Mouse (Mus musculus) embryonic facial prominence, embryonic 10.5 days (tissue): ENCODE results near the gene Rbm14. TPM values are rescaled to one million over a fixed set of nuclear protein-coding genes. Genes with fewer than 3 reads are reported as not detected.
"Not testable (repeated sequence)": the region's sequence is repeated elsewhere in the genome, so short reads cannot be mapped to it uniquely, and the experiment has no call there.

Experiments
- DNase-seq: peaks from one replicate; pipeline ENCODE4 v3.0.0-alpha.2; 2017; ENCODE audit warnings: low spot score
- H3K27ac ChIP-seq: fragments of 300-500 bp; sonication (generic); replicated peaks from 2 replicates; pipeline ENCODE4 v1.5.1; 2016; ENCODE audit warnings: mild to moderate bottlenecking
- H3K27me3 ChIP-seq: fragments of 300-500 bp; sonication (generic); replicated peaks from 2 replicates; pipeline ENCODE4 v1.6.1; 2016; ENCODE audit warnings: low read depth, mild to moderate bottlenecking; ENCODE audit not compliant: poor library complexity, severe bottlenecking
- H3K36me3 ChIP-seq: fragments of 300-500 bp; sonication (generic); replicated peaks from 2 replicates; pipeline ENCODE4 v1.6.1; 2016; ENCODE audit warnings: mild to moderate bottlenecking, moderate library complexity
- H3K4me1 ChIP-seq: fragments of 300-500 bp; sonication (generic); 2 replicates; pipeline ENCODE4 v1.6.1; 2016
- H3K4me3 ChIP-seq: fragments of 300-500 bp; sonication (generic); 2 replicates; pipeline ENCODE4 v1.5.1; 2016; ENCODE audit warnings: mild to moderate bottlenecking, moderate library complexity
- H3K9me3 ChIP-seq: fragments of 300-500 bp; sonication (generic); 2 replicates; pipeline ENCODE4 v1.6.1; 2016; ENCODE audit warnings: mild to moderate bottlenecking
- WGBS: fragments of 180-500 bp; shearing (Covaris S2); methylation state at CpG from one replicate; pipeline ENCODE4 v1.1.7; 2016; 5-methylcytosine and 5-hydroxymethylcytosine counted together
- polyA plus RNA-seq: library from polyadenylated mRNA; unstranded; fragments of >200 nt; fragmentation: Nextera tagmentation; extraction: Ambion mirVana; gene quantifications from 2 replicates; pipeline ENCODE4 v1.2.1, GENCODE M21; 2016

The Rbm14 gene
- polyA plus RNA-seq, 1 experiment from 2014 or later = 134 TPM

- H3K27me3 ChIP-seq = peaks cover 32% of the 10 kb centered on the region
- peak overlapping the region; percentile 83 for H3K27ac ChIP-seq
- peaks cover 6% of the 10 kb centered on the region; the same call in 1 of the 2 replicates for H3K36me3 ChIP-seq
- H3K4me3 ChIP-seq = peak overlapping the region; percentile 76
- no peaks in the 10 kb centered on the region for H3K9me3 ChIP-seq
- DNase-seq = no peak
- peaks cover 21% of the 10 kb centered on the region for H3K4me1 ChIP-seq
- 36% methylated on average over 10 of the region's 10 CpGs for WGBS
Observed at GRCm38 (mm10) chr19:4838526-4839140, 27.2 kb upstream of the Rbm14 start.

GRCm38 (mm10) chr19:4837049-4837448 lies 25.6 kb upstream of the Rbm14 start:
- no peak for DNase-seq
- WGBS = 91% methylated on average over 6 of the region's 6 CpGs

DNA sequence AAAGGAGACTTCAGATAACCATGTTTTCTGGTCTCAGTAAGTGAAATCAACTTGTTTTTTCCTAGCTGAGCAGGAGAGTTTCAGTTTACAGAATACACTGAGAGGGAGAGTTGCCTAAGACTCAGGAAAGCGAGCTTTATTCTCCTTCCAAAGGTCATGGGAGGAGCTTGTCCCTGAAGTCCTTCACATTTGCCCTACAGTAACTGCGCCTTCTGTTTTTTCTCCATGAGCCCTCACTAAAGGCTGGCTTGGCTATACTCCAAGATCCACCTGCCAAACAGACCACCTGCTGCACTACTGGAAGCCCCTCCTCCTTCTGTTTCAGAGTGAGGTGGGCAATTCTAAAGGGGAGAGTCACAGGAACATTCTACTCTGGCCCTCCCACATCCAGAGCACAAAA lies 24.7 kb upstream of the Rbm14 start:
- H3K9me3 ChIP-seq = no peaks in the 10 kb centered on the region
- H3K27me3 ChIP-seq = peaks cover 17% of the 10 kb centered on the region
- DNase-seq = no peak
- H3K27ac ChIP-seq = no peak overlapping the region
- WGBS = 82% methylated on average over 2 of the region's 2 CpGs
- peaks cover 17% of the 10 kb centered on the region for H3K36me3 ChIP-seq
- H3K4me3 ChIP-seq = no peak overlapping the region
- H3K4me1 ChIP-seq = peaks cover 32% of the 10 kb centered on the region

More at GRCm38 (mm10) chr19:4837049-4837448, 25.6 kb upstream of the Rbm14 start:
- peaks cover 32% of the 10 kb centered on the region for H3K4me1 ChIP-seq
- H3K36me3 ChIP-seq = peaks cover 17% of the 10 kb centered on the region
- H3K27me3 ChIP-seq = peaks cover 26% of the 10 kb centered on the region
- H3K9me3 ChIP-seq = no peaks in the 10 kb centered on the region
- H3K4me3 ChIP-seq = no peak overlapping the region
- H3K27ac ChIP-seq = no peak overlapping the region

- Histone ChIP-seq H3K36me3 (peaks cover 24% of the 10 kb centered on the region), H3K4me1 (peaks cover 24% of the 10 kb centered on the region), H3K27me3 (no peaks in the 10 kb centered on the region), H3K4me3 (no peak overlapping the region), H3K27ac (no peak overlapping the region), H3K9me3 (no peaks in the 10 kb centered on the region)
- DNase-seq = no peak
- 86% methylated on average over 8 of the region's 8 CpGs for whole genome bisulfite sequencing
Observed at GRCm38 (mm10) chr19:4833977-4834376, 22.5 kb upstream of the Rbm14 start.

DNA sequence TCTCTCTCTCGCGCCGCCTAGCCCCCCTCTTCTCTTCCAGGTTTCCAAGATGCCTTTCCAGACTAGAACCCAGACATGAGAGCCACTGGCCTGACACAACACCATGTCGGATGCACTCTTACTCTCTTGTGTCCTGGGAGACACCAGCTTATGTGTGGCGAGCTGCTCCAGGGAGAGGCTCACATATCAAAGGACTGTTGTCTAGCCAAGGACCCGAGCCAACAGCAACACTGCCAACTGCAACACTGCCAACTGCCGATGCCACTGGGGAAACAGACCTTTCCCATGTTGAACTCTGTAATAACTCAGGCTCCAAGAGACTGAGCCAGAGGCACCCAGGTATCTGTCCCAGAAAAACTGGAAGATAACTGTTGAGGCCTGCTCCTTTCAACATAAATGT lies 17.7 kb upstream of the Rbm14 start:
- Histone ChIP-seq H3K36me3 (peaks cover 48% of the 10 kb centered on the region), H3K4me1 (peaks cover 19% of the 10 kb centered on the region), H3K27me3 (no peaks in the 10 kb centered on the region), H3K9me3 (no peaks in the 10 kb centered on the region), H3K4me3 (no peak overlapping the region), H3K27ac (no peak overlapping the region)
- no peak for DNase-seq
- WGBS = 71% methylated on average over 7 of the region's 7 CpGs

- no peak for DNase-seq
- Histone ChIP-seq H3K27me3 (no peaks in the 10 kb centered on the region), H3K4me3 (no peak overlapping the region), H3K36me3 (peaks cover 48% of the 10 kb centered on the region), H3K4me1 (peaks cover 19% of the 10 kb centered on the region), H3K9me3 (no peaks in the 10 kb centered on the region), H3K27ac (no peak overlapping the region; the same call in 1 of the 2 replicates)
- 52% methylated on average over 16 of the region's 16 CpGs for WGBS
Observed at GRCm38 (mm10) chr19:4828444-4829114, 17.1 kb upstream of the Rbm14 start.

- no peaks in the 10 kb centered on the region for H3K4me1 ChIP-seq
- no peak overlapping the region for H3K27ac ChIP-seq
- no peak overlapping the region for H3K4me3 ChIP-seq
- DNase-seq = no peak
- no peaks in the 10 kb centered on the region for H3K9me3 ChIP-seq
- 87% methylated on average over 5 of the region's 5 CpGs for WGBS
- no peaks in the 10 kb centered on the region for H3K27me3 ChIP-seq
- peaks cover 17% of the 10 kb centered on the region for H3K36me3 ChIP-seq
Observed at GRCm38 (mm10) chr19:4820678-4821303, 9.4 kb upstream of the Rbm14 start.

DNA sequence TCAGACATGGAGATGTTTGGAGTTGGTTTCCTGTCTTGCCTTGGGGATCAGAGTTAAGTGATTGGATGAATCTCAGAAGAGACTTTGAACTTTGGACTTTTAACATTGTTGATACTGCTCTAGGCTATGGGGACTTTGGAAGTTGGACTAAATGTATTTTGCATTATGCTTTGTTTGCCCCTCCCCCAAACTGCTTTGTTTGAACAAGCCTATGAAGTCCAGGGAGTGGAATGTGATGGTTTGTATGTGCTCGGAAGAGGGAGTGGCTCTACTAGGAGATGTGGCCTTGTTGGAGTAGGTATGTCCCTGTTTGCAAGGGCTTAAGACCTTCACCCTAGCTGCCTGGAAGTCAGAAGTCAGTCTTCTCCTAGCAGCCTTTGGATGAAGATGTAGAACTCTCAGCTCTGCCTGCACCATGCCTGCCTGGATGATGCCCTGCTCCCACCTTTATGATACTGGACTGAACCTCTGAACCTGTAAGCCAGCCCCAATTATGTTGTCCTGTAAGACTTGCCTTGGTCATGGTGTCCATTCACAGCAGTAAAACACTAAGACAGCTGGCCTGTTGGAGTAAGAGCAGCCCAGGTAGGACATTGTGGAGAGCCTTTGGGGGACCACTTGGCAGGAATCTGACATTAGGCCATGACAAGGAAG lies 5.9 kb upstream of the Rbm14 start:
- peaks cover 3% of the 10 kb centered on the region; the same call in 1 of the 2 replicates for H3K9me3 ChIP-seq
- H3K4me1 ChIP-seq = 0 out of 2 replicates have a peak, but pooled peaks cover 1% of the 10 kb centered on the region
- no peaks in the 10 kb centered on the region for H3K27me3 ChIP-seq
- H3K36me3 ChIP-seq = no peaks in the 10 kb centered on the region
- 76% methylated on average over 1 of the region's 1 CpGs for WGBS
- DNase-seq = no peak
- no peak overlapping the region for H3K27ac ChIP-seq
- H3K4me3 ChIP-seq = no peak overlapping the region

DNA sequence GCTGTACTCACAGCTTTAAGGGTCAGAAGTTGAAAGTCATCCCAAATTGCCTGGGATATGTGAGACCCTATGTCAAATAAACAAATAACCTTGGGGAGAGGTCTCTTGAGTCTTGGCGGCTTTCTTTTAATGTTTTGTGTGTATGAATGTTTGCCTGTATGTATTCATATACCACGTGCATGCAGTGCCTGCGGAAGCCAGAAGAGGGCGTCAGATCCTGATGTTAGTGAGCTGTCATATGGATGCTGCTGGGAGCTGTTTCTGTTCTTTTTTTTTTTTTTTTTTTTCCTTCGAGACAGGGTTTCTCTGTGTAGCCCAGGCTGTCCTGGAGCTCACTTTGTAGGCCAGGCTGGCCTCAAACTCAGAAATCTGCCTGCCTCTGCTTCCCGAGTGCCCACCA lies 1.6 kb upstream of the Rbm14 start:
- Histone ChIP-seq H3K4me3 (no peak overlapping the region), H3K9me3 (peaks cover 3% of the 10 kb centered on the region; the same call in 1 of the 2 replicates), H3K4me1 (peaks cover 26% of the 10 kb centered on the region), H3K27me3 (no peaks in the 10 kb centered on the region), H3K27ac (no peak overlapping the region), H3K36me3 (peaks cover 2% of the 10 kb centered on the region)
- peak; percentile 39 for DNase-seq
- 81% methylated on average over 6 of the region's 6 CpGs for WGBS

GRCm38 (mm10) chr19:4812334-4812949 lies 1.0 kb upstream of the Rbm14 start:
- H3K4me1 ChIP-seq = peaks cover 31% of the 10 kb centered on the region
- peak overlapping the region; percentile 88 for H3K4me3 ChIP-seq
- not testable (repeated sequence) for H3K36me3 ChIP-seq, H3K9me3 ChIP-seq, H3K27me3 ChIP-seq, DNase-seq
- peak overlapping the region; percentile 90 for H3K27ac ChIP-seq
- WGBS = 76% methylated on average over 8 of the region's 8 CpGs

GRCm38 (mm10) chr19:4811909-4812242 lies 442 bp upstream of the Rbm14 start:
- Histone ChIP-seq H3K4me1 (peaks cover 31% of the 10 kb centered on the region), H3K36me3 (peaks cover 12% of the 10 kb centered on the region), H3K27me3 (no peaks in the 10 kb centered on the region), H3K27ac (peak overlapping the region; percentile 90), H3K4me3 (peak overlapping the region; percentile 88), H3K9me3 (peaks cover 3% of the 10 kb centered on the region; the same call in 1 of the 2 replicates)
- WGBS = 7% methylated on average over 12 of the region's 12 CpGs
- no peak for DNase-seq

DNA sequence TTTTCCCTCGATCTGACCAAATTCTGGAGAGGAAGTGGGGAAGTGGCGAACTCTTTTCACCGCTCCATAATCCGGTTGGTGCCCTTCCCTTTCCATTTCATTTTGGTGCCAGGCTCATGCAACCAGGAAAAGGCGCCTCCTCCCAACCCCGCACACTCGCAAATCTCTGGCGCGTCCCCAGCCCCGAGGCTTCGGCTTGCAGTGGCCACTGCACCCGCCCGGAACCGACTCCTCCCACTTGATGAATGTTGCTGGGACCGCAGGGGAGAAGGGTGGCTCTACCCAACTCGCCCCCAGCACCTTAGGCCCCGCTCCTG lies 730 bp downstream of the Rbm14 start:
- DNase-seq = no peak
- Histone ChIP-seq H3K27me3 (no peaks in the 10 kb centered on the region), H3K4me1 (peaks cover 31% of the 10 kb centered on the region), H3K36me3 (peaks cover 23% of the 10 kb centered on the region), H3K9me3 (peaks cover 3% of the 10 kb centered on the region; the same call in 1 of the 2 replicates), H3K27ac (peak overlapping the region; percentile 90), H3K4me3 (peak overlapping the region; percentile 88)
- under 1% methylated on average over 17 of the region's 17 CpGs for WGBS
